Mouse (Mus musculus) embryonic facial prominence, embryonic 14.5 days (tissue): ENCODE data around the gene Pheta2. TPM values are rescaled to one million over a fixed set of nuclear protein-coding genes. Genes with fewer than 3 reads are reported as not detected.

Experiments used
- ATAC-seq: fragments of 200-750 bp; cut with Nextera tagmentation; 2 replicates; pipeline ENCODE4 v1.8.0; 2017; ENCODE audit warnings: low read depth, moderate number of reproducible peaks, moderate TSS enrichment
- DNase-seq: peaks from one replicate; pipeline ENCODE4 v3.0.0-alpha.2; 2015; ENCODE audit warnings: low spot score
- H3K27ac ChIP-seq: fragments of 300-500 bp; sonication (generic); replicated peaks from 2 replicates; pipeline ENCODE4 v1.5.1; 2014; ENCODE audit warnings: low read depth, mild to moderate bottlenecking, low read length, moderate library complexity
- H3K27me3 ChIP-seq: fragments of 300-500 bp; sonication (generic); replicated peaks from 2 replicates; pipeline ENCODE4 v1.6.1; 2014; ENCODE audit warnings: low read length; ENCODE audit not compliant: control insufficient read depth, insufficient read depth
- H3K36me3 ChIP-seq: fragments of 300-500 bp; sonication (generic); 2 replicates; pipeline ENCODE4 v1.6.1; 2014; ENCODE audit warnings: low read length, mixed read lengths; ENCODE audit not compliant: control insufficient read depth, insufficient read depth
- H3K4me1 ChIP-seq: fragments of 300-500 bp; sonication (generic); 2 replicates; pipeline ENCODE4 v1.6.1; 2014; ENCODE audit warnings: antibody characterized with exemption, low read length; ENCODE audit not compliant: control insufficient read depth, insufficient read depth
- H3K4me2 ChIP-seq: fragments of 300-500 bp; sonication (generic); 2 replicates; pipeline ENCODE4 v1.6.1; 2014; ENCODE audit warnings: low read depth, mild to moderate bottlenecking, low read length, moderate library complexity, mixed read lengths
- H3K4me3 ChIP-seq: fragments of 300-500 bp; sonication (generic); 2 replicates; pipeline ENCODE4 v1.5.1; 2014; ENCODE audit warnings: low read depth, mild to moderate bottlenecking, low read length
- H3K9ac ChIP-seq: fragments of 300-500 bp; sonication (generic); 2 replicates; pipeline ENCODE4 v1.6.1; 2014; ENCODE audit warnings: low read depth, mild to moderate bottlenecking, low read length, moderate library complexity, mixed read lengths
- H3K9me3 ChIP-seq: fragments of 300-500 bp; sonication (generic); 2 replicates; pipeline ENCODE4 v1.6.1; 2016; ENCODE audit warnings: low read length; ENCODE audit not compliant: control insufficient read depth
- WGBS: fragments of 180-500 bp; shearing (Covaris S2); extraction: QIAGEN DNeasy Blood & Tissue Kit; methylation state at CpG from one replicate; pipeline ENCODE4 v1.1.7; 2014; 5-methylcytosine and 5-hydroxymethylcytosine counted together
- polyA plus RNA-seq: library from polyadenylated mRNA; unstranded; fragments of >200 nt; fragmentation: Nextera tagmentation; extraction: Ambion mirVana; gene quantifications from 2 replicates; pipeline ENCODE4 v1.2.1, GENCODE M21; 2014

Gene Pheta2
- polyA plus RNA-seq, 1 experiment from 2014 or later, result 12.9 TPM

GRCm38 (mm10) chr15:82346580-82347302 is 8.0 kb downstream of the Pheta2 start:
- 54% methylated on average over 14 of the region's 14 CpGs for WGBS

GRCm38 (mm10) chr15:82347303-82347676 is 8.5 kb downstream of the Pheta2 start:
- Histone ChIP-seq H3K9ac (peak overlapping the region; percentile 79; the same call in 1 of the 2 replicates), H3K27me3 (no peaks in the 10 kb centered on the region), H3K36me3 (peaks cover 49% of the 10 kb centered on the region), H3K27ac (0 out of 2 replicates have a peak overlapping the region, but pooled peaks have one; percentile 75), H3K9me3 (no peaks in the 10 kb centered on the region), H3K4me2 (peak overlapping the region; percentile 96), H3K4me3 (peak overlapping the region; percentile 71), H3K4me1 (peaks cover 10% of the 10 kb centered on the region; the same call in 1 of the 2 replicates)
- 81% methylated on average over 4 of the region's 4 CpGs for WGBS
- ATAC-seq (no peak), DNase-seq (no peak)

More at GRCm38 (mm10) chr15:82346580-82347302, 8.0 kb downstream of the Pheta2 start:
- Histone ChIP-seq H3K36me3 (peaks cover 49% of the 10 kb centered on the region), H3K27me3 (no peaks in the 10 kb centered on the region), H3K9me3 (no peaks in the 10 kb centered on the region), H3K4me3 (peak overlapping the region; percentile 71), H3K9ac (peak overlapping the region; percentile 79), H3K27ac (peak overlapping the region; percentile 75), H3K4me1 (peaks cover 16% of the 10 kb centered on the region), H3K4me2 (peak overlapping the region; percentile 96)
- DNase-seq (no peak), ATAC-seq (no peak)

GRCm38 (mm10) chr15:82347852-82348251 is 9.1 kb downstream of the Pheta2 start:
- Histone ChIP-seq H3K27me3 (no peaks in the 10 kb centered on the region), H3K9ac (no peak overlapping the region; the same call in 1 of the 2 replicates), H3K4me1 (peaks cover 13% of the 10 kb centered on the region), H3K4me3 (no peak overlapping the region), H3K27ac (no peak overlapping the region), H3K36me3 (peaks cover 49% of the 10 kb centered on the region), H3K4me2 (peak overlapping the region; percentile 96; the same call in 1 of the 2 replicates), H3K9me3 (no peaks in the 10 kb centered on the region)
- DNase-seq (no peak), ATAC-seq (no peak)
- WGBS, result 94% methylated on average over 12 of the region's 12 CpGs

GRCm38 (mm10) chr15:82348258-82348998 is 9.7 kb downstream of the Pheta2 start:
- H3K9ac ChIP-seq, result no peak overlapping the region
- peaks cover 18% of the 10 kb centered on the region for H3K4me1 ChIP-seq
- 91% methylated on average over 8 of the region's 8 CpGs for WGBS
- no peak for ATAC-seq
- no peaks in the 10 kb centered on the region for H3K9me3 ChIP-seq
- H3K27me3 ChIP-seq, result no peaks in the 10 kb centered on the region
- no peak overlapping the region for H3K4me3 ChIP-seq
- H3K36me3 ChIP-seq, result peaks cover 45% of the 10 kb centered on the region
- DNase-seq, result no peak
- H3K27ac ChIP-seq, result no peak overlapping the region; the same call in 1 of the 2 replicates
- no peak overlapping the region for H3K4me2 ChIP-seq

GRCm38 (mm10) chr15:82348999-82349341 is 10.2 kb downstream of the Pheta2 start:
- ATAC-seq (no peak), DNase-seq (no peak)
- Histone ChIP-seq H3K36me3 (peaks cover 41% of the 10 kb centered on the region), H3K27me3 (no peaks in the 10 kb centered on the region), H3K4me3 (no peak overlapping the region), H3K9me3 (no peaks in the 10 kb centered on the region), H3K4me2 (no peak overlapping the region), H3K27ac (no peak overlapping the region), H3K4me1 (peaks cover 18% of the 10 kb centered on the region), H3K9ac (no peak overlapping the region)
- 96% methylated on average over 2 of the region's 2 CpGs for WGBS

GRCm38 (mm10) chr15:82350349-82350748 is 11.6 kb downstream of the Pheta2 start:
- no peaks in the 10 kb centered on the region for H3K27me3 ChIP-seq
- no peak for ATAC-seq
- 87% methylated on average over 4 of the region's 4 CpGs for WGBS
- DNase-seq, result no peak
- no peak overlapping the region for H3K4me3 ChIP-seq
- H3K27ac ChIP-seq, result no peak overlapping the region
- no peak overlapping the region for H3K4me2 ChIP-seq
- peaks cover 18% of the 10 kb centered on the region for H3K4me1 ChIP-seq
- no peak overlapping the region for H3K9ac ChIP-seq
- H3K36me3 ChIP-seq, result peaks cover 41% of the 10 kb centered on the region
- no peaks in the 10 kb centered on the region for H3K9me3 ChIP-seq

- Histone ChIP-seq H3K9me3 (no peaks in the 10 kb centered on the region), H3K4me1 (peaks cover 18% of the 10 kb centered on the region), H3K27me3 (no peaks in the 10 kb centered on the region), H3K27ac (no peak overlapping the region), H3K9ac (no peak overlapping the region), H3K4me3 (no peak overlapping the region), H3K4me2 (no peak overlapping the region), H3K36me3 (peaks cover 41% of the 10 kb centered on the region)
- no peak for ATAC-seq
- DNase-seq, result no peak
- 96% methylated on average over 3 of the region's 3 CpGs for WGBS
Measured at GRCm38 (mm10) chr15:82351480-82351879, 12.7 kb downstream of the Pheta2 start.

GRCm38 (mm10) chr15:82353078-82353744 is 14.5 kb downstream of the Pheta2 start:
- ATAC-seq (no peak), DNase-seq (no peak)
- peak overlapping the region; percentile 84 for H3K4me3 ChIP-seq
- H3K27me3 ChIP-seq, result no peaks in the 10 kb centered on the region
- H3K4me1 ChIP-seq, result peaks cover 8% of the 10 kb centered on the region
- WGBS, result 27% methylated on average over 14 of the region's 14 CpGs
- H3K9ac ChIP-seq, result peak overlapping the region; percentile 92
- H3K27ac ChIP-seq, result peak overlapping the region; percentile 80; the same call in 1 of the 2 replicates
- H3K4me2 ChIP-seq, result peak overlapping the region; percentile 73
- H3K36me3 ChIP-seq, result peaks cover 30% of the 10 kb centered on the region
- no peaks in the 10 kb centered on the region for H3K9me3 ChIP-seq
